Mouse (Mus musculus) myocyte (in vitro differentiated cells): ENCODE measurements at regions not wholly inside any gene's neighbourhood (a gene's known extent, or its start where the extent isn't known, plus 50 kb on each side); places are given as distances from the start of the nearest gene placed in this dataset.

ENCODE experiments used
- CEBPB ChIP-seq: IDR thresholded peaks from 2 replicates; pipeline ENCODE4 v1.6.1; 2011; ENCODE audit warnings: mild to moderate bottlenecking, moderate library complexity; ENCODE audit not compliant: poor library complexity, insufficient read depth, severe bottlenecking
- E2F4 ChIP-seq: IDR thresholded peaks from one replicate; pipeline ENCODE4 v1.6.1; 2011; ENCODE audit warnings: mild to moderate bottlenecking, control low read depth, moderate library complexity; ENCODE audit not compliant: insufficient read depth
- MAX ChIP-seq: IDR thresholded peaks from one replicate; pipeline ENCODE4 v1.6.1; 2011; ENCODE audit warnings: low read depth, mild to moderate bottlenecking, control low read depth
- MYOG ChIP-seq, 3 experiments: IDR thresholded peaks; one replicate each; pipeline ENCODE4 v1.6.1; 2011; ENCODE audit warnings: control low read depth in 2 of 3, low read depth in 2 of 3, mild to moderate bottlenecking in 2 of 3; ENCODE audit not compliant: insufficient read length in 2 of 3, control insufficient read depth in 1 of 3, insufficient read depth in 1 of 3
- POLR2A ChIP-seq: IDR thresholded peaks from one replicate; pipeline ENCODE4 v1.6.1; 2011; ENCODE audit warnings: low read depth, mild to moderate bottlenecking, control low read depth, moderate library complexity; ENCODE audit not compliant: insufficient read length
- POLR2AphosphoS2 ChIP-seq: IDR thresholded peaks from one replicate; pipeline ENCODE4 v1.6.1; 2011; ENCODE audit warnings: low read depth, control low read depth; ENCODE audit not compliant: insufficient read length
- REST ChIP-seq: IDR thresholded peaks from one replicate; pipeline ENCODE4 v1.6.1; 2011; ENCODE audit warnings: mild to moderate bottlenecking, control low read depth, moderate library complexity; ENCODE audit not compliant: insufficient read depth, insufficient read length
- TCF12 ChIP-seq: IDR thresholded peaks from one replicate; pipeline ENCODE4 v1.6.1; 2011; ENCODE audit warnings: mild to moderate bottlenecking, control low read depth; ENCODE audit not compliant: poor library complexity, insufficient read depth, severe bottlenecking
- USF1 ChIP-seq: IDR thresholded peaks from one replicate; pipeline ENCODE4 v1.6.1; 2011; ENCODE audit warnings: low read depth, mild to moderate bottlenecking, control low read depth, moderate library complexity

GRCm38 (mm10) chr1:73177076-73177475 lies 161.4 kb upstream of the Tnp1 start:
- no peak for TF ChIP-seq POLR2A
- TF ChIP-seq TCF12, result no peak
- no peak for TF ChIP-seq REST
- TF ChIP-seq MAX, result no peak
- no peak for TF ChIP-seq MYOG (IDR thresholded peaks at IDR 0.05; ENCODE audit: control insufficient read depth in 1 of 3, insufficient read depth in 1 of 3, insufficient read length in 2 of 3, low read depth in 2 of 3)
- no peak for TF ChIP-seq POLR2AphosphoS2
- TF ChIP-seq USF1, result no peak
- no peak for TF ChIP-seq CEBPB
- no peak for TF ChIP-seq E2F4
